Mouse (Mus musculus): Measurements from ENCODE around the gene Hint1.
A peak's percentile ranks its signal among the peaks of the same experiment; 100 is the strongest.
"Not testable (repeated sequence)": the region's sequence is repeated elsewhere in the genome, so short reads cannot be mapped to it uniquely, and the experiment has no call there.

The Hint1 gene

DNA sequence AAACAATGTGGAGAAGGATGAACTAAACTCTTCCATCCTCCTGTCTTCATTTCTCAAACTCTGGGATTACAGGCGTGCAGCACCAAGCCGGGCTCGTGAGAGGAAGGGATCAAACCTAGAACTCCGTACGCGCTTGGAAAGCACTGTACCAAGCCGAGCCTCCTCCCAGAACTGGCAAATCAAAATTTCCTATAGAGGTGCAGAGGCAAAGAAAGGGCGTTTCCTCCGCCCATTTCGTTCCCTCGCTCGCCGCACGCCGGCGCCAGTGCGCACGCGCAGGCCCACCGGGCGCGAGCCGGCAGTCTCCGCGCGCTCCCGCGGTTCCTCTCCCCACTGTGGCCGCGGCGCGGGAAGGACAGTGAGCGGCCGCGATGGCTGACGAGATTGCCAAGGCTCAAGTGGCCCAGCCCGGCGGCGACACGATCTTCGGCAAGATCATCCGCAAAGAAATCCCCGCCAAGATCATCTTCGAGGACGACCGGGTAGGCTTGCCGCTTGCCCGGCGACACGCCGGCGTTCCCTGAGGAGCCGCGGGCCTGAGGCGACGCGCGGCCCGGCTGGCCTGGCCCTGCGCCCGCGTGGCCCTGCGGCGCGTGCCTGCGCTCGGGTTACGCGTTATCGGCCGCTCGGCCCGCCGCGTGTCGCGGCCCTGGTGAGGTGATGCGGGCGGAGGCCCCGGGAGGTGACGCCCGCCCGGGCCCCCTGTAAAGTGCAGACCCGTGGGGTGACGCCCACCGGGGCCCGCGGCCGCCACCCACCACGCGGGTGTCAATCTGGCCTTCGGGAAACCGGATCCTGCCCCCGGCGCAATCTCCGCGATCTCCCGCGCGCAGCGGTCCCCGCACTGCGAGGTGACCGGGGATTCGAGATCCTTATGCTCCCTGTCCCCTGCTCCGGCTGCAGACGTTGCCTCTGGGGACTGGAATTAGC is at the start of gene Hint1:
TSS of gene Hint1 (plus strand) at position 265 of the 930 bp plus-strand sequence.
- DNase-seq (ENCODE audit: low read depth, low spot score) = peak; percentile 86

DNA sequence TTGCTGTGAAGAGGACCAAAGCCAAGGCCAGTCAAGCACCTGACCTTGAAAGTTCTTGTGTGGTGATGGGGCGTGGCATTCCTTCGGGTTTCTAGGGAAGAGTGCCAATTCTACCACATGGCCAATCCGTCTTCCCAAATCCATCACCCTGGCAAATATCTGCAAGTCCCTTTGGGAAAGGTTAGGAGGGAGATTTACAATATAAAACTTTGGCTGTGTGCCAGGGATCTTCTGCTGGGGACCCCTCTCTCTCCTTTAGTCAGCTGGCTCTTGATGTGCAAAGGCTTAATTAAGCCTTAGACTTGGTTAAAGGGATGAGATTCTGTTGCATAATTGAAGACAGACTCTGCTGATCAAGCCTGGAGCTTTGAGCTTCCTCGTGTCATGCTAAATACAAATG is 48.7 kb upstream of the Hint1 start:
- no peak for DNase-seq (ENCODE audit: low read depth, low spot score)

DNA sequence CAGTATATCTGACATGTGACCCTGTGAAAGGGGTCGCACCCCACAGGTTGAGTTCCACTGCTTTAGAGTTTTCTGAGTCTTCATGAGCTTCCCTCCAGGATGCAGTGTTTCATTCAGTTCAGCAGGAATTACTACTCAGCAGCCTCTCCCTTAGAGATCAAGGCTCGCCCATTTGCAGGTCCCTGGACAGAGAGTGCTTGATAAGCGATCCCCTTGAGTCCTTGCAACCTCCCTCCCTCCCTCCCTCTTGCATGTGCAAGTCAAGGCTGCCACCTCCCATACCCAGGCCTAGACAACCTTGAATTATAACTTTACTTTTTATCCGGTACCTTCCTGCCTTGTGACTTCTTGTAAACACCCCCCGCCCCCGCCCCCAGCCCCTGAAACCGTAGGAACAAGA is 46.7 kb upstream of the Hint1 start:
- DNase-seq (ENCODE audit: low read depth, low spot score) = peak; percentile 38

- no peak for DNase-seq (ENCODE audit: low read depth, low spot score)
Measured at GRCm38 (mm10) chr11:54823467-54823866, 42.7 kb upstream of the Hint1 start.

- peak; percentile 56 for DNase-seq (ENCODE audit: low read depth, low spot score)
Measured at GRCm38 (mm10) chr11:54825774-54826173, 40.4 kb upstream of the Hint1 start.

DNA sequence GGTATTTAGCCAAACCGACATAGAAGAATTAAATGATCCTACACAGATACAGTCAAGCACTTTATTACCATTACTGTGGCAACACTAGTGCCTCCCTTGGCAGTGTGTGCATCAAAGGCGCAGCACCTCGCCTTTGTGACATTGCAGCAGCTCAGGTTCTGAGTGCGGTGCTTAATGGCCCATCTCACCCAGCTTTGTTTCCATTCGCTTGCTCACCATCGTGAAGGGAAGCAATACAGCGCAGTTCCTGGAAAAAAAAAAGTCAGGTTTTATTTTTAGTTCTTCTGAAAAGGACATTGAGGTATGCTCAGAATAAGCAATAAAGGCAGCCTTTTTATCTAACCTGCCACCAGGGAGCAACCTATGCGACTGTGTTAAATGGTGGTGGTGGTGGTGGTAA is 39.4 kb upstream of the Hint1 start:
- DNase-seq (ENCODE audit: low read depth, low spot score) = no peak

- DNase-seq (ENCODE audit: low read depth, low spot score) = no peak
Measured at GRCm38 (mm10) chr11:54833833-54834232, 32.4 kb upstream of the Hint1 start.

DNA sequence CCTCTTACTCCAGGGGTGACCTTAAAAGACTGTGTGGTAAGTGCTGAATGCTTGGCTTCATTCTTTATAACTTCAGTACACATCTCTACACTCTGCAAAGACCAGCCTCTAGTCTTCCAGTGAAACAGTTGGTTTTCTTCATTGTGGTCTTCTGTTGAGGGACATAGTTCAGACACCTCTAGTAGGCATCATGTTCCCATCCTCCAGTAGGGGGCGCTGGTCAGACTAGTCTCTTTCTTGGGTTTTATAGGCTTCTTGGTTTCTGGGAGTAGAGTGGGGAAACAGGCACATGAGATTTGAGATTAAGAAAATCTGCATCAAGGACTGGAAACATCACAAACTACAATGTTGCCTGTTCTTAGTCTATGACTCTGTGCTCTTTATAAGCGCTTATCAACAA is 31.6 kb upstream of the Hint1 start:
- DNase-seq (ENCODE audit: low read depth, low spot score) = peak; percentile 78

DNA sequence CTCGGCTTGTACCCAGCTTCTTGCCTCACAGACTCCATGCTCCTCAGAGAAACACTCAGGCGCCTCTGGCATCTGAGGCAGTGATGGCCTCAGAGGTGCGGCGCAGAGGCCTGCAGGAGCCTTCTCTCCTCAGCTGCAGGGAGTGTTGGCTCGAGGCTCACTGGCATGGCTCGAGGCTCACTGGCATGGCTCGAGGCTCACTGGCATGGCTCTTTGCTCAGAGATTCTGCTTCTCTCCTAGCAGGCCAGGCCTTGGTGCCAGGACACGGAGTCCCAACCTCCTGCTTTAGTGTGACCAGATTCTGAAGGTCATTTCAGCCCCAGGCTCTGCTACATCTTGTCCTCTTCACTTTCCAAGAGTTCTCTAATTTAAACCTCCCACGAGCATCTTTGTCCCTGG is 30.1 kb upstream of the Hint1 start:
- DNase-seq (ENCODE audit: low read depth, low spot score) = no peak

DNA sequence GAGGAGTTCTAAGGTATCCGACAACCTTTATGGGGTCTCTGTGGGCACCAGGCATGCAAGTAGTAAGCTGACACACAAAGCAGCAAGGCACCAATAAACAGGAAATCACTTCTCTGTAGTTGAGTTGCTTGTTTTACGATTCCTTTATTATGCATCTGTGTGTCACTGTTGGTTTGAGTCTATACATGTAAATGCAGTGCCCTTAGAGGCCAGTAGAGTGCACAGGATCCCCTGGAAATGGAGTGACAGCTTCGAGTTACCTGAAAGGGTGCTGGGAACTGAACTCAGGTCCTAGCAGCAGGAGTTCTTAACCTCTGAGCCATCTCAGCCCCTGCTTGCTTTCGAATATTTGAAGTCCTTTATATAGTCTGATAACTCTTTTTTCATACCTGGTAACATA is 26.5 kb upstream of the Hint1 start:
- DNase-seq (ENCODE audit: low read depth, low spot score) = peak; percentile 52

DNA sequence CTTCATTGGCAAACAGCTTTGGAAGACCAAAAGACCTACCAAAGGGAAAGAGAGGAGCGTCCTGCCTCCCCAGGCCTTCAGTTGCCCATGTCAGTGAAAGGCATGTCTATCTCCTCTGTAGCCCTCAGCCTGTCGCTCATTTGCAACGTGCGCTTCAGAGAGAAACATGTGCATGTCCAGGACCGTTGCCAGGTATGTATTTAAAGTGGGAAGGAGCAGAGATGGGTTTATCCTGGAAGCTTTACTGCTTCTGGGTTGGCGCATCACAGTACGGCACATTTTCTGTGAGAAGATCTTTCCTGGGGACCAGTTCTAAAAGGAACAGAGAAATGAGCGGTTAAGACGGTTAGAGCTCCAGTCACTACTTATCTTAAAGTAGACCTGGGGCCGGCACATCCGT is 25.3 kb upstream of the Hint1 start:
- no peak for DNase-seq (ENCODE audit: low read depth, low spot score)

DNA sequence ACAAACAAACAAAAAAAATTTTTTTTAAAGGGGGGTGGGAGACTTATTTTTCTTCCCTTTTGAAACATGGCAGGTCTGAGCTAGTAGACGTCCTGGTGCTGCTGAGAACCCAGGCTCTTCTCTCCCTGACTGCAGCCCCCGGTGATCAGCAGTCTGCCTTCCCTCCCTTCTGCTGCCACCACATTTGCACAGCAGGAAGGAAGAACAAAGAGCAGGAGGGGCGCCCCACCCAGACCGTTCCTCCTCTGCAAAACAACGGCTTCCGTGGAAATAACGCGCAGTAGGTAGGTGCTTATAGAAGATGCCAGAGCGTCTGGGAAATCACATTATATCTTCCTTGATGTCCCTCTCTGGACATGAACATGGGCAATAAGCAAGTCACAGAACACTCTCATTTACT is 21.8 kb upstream of the Hint1 start:
- DNase-seq (ENCODE audit: low read depth, low spot score) = peak; percentile 67

DNA sequence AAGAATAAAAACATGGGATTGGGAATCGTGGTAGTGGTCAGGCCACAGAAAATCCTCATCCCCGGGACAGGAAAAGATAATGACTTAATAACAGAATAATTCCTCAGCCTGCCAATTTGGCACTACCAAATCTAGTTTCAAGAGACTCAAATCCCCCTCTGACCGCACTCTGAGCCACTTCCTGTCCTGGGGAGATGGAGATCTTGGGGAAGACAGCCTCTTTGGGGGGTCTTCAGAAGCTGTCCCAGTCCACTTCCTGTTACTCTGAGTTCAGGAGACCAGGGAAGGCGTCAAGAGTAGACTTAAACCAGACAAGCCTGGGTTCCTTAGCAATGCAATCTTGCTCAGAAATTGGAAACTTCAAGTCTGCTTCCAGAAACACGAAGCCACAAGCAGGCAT is 21.2 kb upstream of the Hint1 start:
- no peak for DNase-seq (ENCODE audit: low read depth, low spot score)

DNA sequence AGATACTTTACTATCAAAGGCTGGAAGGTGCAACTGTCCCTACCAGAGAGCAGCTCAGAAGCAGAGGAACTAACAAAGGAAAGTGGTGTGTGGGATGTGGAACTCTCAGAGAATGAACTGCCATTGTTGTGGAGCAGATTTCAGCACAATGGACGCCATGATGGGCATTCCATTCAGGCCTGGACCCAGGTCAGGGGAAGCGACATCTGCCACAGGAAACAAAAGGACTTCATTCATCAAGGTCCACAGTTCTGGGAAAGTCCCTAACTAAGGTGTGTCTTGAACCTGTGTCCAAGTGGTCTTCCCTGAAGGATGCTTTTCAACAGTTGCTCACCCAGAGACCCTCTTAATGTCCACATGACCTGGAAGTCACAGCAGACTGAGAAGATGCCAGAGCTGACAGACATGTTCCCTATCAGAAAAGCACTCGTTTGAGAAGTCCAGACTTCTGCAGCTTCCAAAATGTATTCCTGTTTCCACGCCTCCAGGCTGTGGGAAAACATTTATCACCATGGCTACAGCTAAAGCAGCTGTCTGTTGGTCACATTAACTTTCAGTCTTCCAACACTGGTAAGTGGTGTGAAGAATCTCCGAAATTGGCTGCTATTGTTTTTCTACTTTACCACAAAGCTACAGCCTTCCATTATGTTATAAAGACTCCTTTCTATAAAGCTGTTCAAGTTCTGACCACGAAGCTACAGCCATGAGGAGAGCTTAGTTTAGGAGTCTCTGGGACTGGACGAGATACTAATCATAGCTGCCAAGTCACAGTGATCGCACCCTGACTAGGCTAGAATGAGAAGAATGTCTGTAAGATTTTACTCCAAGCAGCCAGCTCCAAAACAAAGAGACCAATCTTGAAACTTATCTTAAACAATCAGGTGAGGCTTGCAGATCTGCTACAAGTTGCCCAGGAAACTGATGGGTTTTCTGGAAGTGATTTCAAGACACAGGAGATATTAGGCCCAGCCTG is 20.4 kb upstream of the Hint1 start:
- no peak for DNase-seq (ENCODE audit: low read depth, low spot score)

DNA sequence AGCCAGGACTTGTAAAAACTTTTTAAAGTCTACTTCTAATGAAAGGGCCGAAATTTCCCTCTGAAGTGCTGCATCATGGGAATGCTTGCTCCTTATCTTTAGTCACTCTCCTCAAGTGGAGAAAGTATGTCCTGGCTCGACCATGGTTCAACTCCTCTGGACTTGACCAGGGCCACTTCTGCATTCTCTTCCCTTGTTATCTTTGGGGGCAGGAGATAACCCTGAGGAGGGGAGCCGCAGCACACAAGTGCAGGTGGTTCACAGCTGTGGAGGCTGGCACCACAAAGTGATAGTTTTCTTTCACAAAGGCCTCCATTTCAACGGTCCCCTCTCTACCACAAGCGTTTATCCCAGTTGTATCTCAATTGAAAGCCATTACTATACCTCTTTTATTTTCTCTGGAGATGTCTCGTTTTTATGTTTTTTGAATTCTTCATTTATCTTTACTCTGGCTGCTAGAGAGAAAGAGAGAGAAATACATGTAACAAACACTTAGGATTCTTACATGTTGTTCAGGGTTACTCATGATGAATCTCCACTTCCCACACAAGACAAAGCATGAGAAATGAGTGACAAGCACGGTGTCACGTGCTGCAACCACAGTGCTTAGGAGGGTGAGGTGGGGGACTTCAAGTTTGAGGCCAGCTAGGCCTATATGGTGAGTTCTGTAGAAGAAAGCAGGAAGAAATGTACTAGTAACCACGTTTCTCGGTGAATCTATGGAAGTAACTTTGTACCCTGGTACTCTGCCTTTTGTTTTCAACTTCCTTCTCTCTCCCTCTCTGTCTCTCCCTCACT is 16.0 kb upstream of the Hint1 start:
- no peak for DNase-seq (ENCODE audit: low read depth, low spot score)

DNA sequence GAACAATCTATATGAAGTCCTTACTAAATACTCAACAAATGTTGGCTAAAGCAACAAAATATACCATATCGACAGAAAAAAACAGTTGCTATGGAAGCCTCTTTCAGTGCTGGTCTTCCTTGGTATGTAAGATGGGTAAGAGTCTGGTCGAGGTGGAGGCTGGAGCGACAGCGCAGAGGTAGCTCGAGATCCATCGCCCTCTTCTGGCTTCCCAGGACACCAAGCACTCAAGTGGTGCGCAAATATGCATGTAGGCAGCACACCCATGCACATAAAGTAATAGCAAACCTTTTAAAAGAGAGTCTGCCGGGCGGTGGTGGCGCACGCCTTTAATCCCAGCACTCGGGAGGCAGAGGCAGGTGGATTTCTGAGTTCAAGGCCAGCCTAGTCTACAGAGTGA is 14.5 kb upstream of the Hint1 start:
- DNase-seq (ENCODE audit: low read depth, low spot score) = peak; percentile 58

DNA sequence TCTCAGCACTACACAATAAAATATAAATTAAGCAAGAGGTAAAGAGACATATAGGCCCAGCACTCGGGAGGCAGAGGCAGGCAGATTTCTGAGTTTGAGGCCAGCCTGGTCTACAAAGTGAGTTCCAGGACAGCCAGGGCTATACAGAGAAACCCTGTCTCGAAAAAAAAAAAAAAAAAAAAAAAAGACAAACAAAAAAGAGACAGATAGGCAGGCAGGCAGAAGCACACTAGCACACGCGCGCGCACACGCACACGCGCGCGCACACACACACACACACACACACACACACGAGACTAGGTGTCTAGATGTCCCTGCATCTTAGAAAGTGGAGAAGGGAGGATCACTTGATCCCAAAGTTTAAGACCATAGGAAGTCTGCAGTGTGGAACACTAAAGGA is 7.3 kb upstream of the Hint1 start:
- DNase-seq (ENCODE audit: low read depth, low spot score) = not testable (repeated sequence)

DNA sequence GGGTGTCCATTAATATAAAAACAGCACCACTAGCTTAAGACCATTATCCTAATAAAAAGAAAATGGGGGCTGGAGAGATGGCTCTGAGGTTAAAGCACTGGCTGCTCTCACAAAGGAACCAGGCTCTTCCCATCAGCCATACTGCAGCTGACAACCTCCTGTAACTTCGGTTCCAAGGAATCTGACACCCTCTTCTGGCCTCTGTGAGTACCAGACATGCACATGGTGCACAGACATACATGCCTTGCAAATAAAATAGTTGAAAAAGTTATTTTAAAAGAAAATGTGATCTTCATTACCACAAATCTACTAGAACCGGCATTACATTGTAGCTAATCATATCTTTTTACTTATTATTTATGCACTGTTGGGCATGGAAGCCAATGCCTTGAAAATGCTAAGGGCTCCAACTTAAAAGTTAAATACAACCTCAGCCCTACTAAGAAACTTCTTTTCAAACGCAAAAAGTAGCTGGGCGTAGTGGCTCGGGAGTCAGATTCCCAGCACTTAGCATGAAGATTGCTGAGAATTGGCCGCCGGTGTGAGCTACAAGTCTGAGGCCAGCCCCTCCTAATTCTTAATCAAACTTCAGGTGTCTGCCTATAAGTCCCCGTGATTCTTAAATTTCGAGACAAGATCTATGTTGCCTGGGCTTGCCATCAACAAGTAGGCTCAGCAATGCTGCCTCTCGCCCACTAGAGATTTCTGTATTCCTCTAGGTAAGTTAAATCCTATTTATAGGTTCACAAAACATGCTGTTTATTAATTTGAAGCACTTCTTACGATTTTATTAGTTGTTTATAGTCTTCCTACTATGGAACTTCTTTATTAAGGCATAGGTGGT is 6.6 kb upstream of the Hint1 start:
- DNase-seq (ENCODE audit: low read depth, low spot score) = peak; percentile 83

GRCm38 (mm10) chr11:54860256-54861038 is 5.7 kb upstream of the Hint1 start, which contains the start of gene Lyrm7:
Gene Lyrm7, minus strand, starts transcription at chr11:54860916.
- DNase-seq (ENCODE audit: low read depth, low spot score) = peak; percentile 100
